Mouse (Mus musculus) hindbrain, embryonic 14.5 days (tissue): ENCODE measurements around the gene Retsat. TPM values are rescaled to one million over a fixed set of nuclear protein-coding genes. Genes with fewer than 3 reads are reported as not detected.

Experiments used
- ATAC-seq: fragments of 200-750 bp; cut with Nextera tagmentation; 2 replicates; pipeline ENCODE4 v1.8.0; 2017; ENCODE audit warnings: moderate number of reproducible peaks, mild to moderate bottlenecking, moderate TSS enrichment, moderate library complexity; ENCODE audit not compliant: low FRiP score
- DNase-seq: peaks from one replicate; pipeline ENCODE4 v3.0.0-alpha.2; 2015; ENCODE audit warnings: low spot score
- H3K27ac ChIP-seq: fragments of 300-500 bp; sonication (generic); 2 replicates; pipeline ENCODE4 v1.5.1; 2014; ENCODE audit warnings: mild to moderate bottlenecking, moderate library complexity
- H3K27me3 ChIP-seq: fragments of 300-500 bp; sonication (generic); 2 replicates; pipeline ENCODE4 v1.6.1; 2014; ENCODE audit warnings: mild to moderate bottlenecking, low read length, mixed read lengths; ENCODE audit not compliant: control insufficient read depth, insufficient read depth
- H3K36me3 ChIP-seq: fragments of 300-500 bp; sonication (generic); replicated peaks from 2 replicates; pipeline ENCODE4 v1.6.1; 2014; ENCODE audit not compliant: control insufficient read depth, insufficient read depth
- H3K4me1 ChIP-seq: fragments of 300-500 bp; sonication (generic); replicated peaks from 2 replicates; pipeline ENCODE4 v1.6.1; 2014; ENCODE audit warnings: antibody characterized with exemption, low read length, mixed read lengths; ENCODE audit not compliant: control insufficient read depth, insufficient read depth
- H3K4me2 ChIP-seq: fragments of 300-500 bp; sonication (generic); replicated peaks from 2 replicates; pipeline ENCODE4 v1.6.1; 2014; ENCODE audit warnings: mild to moderate bottlenecking, moderate library complexity
- H3K4me3 ChIP-seq: fragments of 300-500 bp; sonication (generic); replicated peaks from 2 replicates; pipeline ENCODE4 v1.5.1; 2014; ENCODE audit warnings: mild to moderate bottlenecking, low read length
- H3K9ac ChIP-seq: fragments of 300-500 bp; sonication (generic); 2 replicates; pipeline ENCODE4 v1.6.1; 2014
- H3K9me3 ChIP-seq: fragments of 300-500 bp; sonication (generic); 2 replicates; pipeline ENCODE4 v1.6.1; 2016; ENCODE audit warnings: low read length; ENCODE audit not compliant: control insufficient read depth
- WGBS: fragments of 180-500 bp; shearing (Covaris S2); extraction: QIAGEN DNeasy Blood & Tissue Kit; methylation state at CpG from one replicate; pipeline ENCODE4 v1.1.7; 2014; 5-methylcytosine and 5-hydroxymethylcytosine counted together
- polyA plus RNA-seq: library from polyadenylated mRNA; unstranded; fragments of >200 nt; fragmentation: Nextera tagmentation; extraction: Ambion mirVana; gene quantifications from 2 replicates; pipeline ENCODE4 v1.2.1, GENCODE M21; 2014

Gene Retsat
- polyA plus RNA-seq, 1 experiment from 2014 or later: 6.6 TPM

- no peak for ATAC-seq
- DNase-seq: no peak
Measured at GRCm38 (mm10) chr6:72562894-72563293, 35.4 kb upstream of the Retsat start.

GRCm38 (mm10) chr6:72565506-72565905 is 32.8 kb upstream of the Retsat start:
- DNase-seq: no peak
- H3K27ac ChIP-seq: 0 out of 2 replicates have a peak overlapping the region, but pooled peaks have one; percentile 26
- no peaks in the 10 kb centered on the region for H3K9me3 ChIP-seq
- 74% methylated on average over 7 of the region's 7 CpGs for WGBS
- H3K36me3 ChIP-seq: peaks cover 6% of the 10 kb centered on the region; the same call in 1 of the 2 replicates
- 0 out of 2 replicates have a peak, but pooled peaks have one; percentile 3 for ATAC-seq
- H3K4me2 ChIP-seq: 0 out of 2 replicates have a peak overlapping the region, but pooled peaks have one; percentile 4
- no peaks in the 10 kb centered on the region for H3K27me3 ChIP-seq
- peak overlapping the region; percentile 36 for H3K9ac ChIP-seq
- H3K4me3 ChIP-seq: no peak overlapping the region
- peaks cover 3% of the 10 kb centered on the region; the same call in 1 of the 2 replicates for H3K4me1 ChIP-seq

More at GRCm38 (mm10) chr6:72562894-72563293, 35.4 kb upstream of the Retsat start:
- Histone ChIP-seq H3K4me2 (no peak overlapping the region), H3K36me3 (peaks cover 1% of the 10 kb centered on the region; the same call in 1 of the 2 replicates), H3K4me3 (no peak overlapping the region), H3K9ac (no peak overlapping the region), H3K27ac (no peak overlapping the region), H3K9me3 (no peaks in the 10 kb centered on the region), H3K4me1 (peaks cover 3% of the 10 kb centered on the region; the same call in 1 of the 2 replicates), H3K27me3 (no peaks in the 10 kb centered on the region)
- WGBS: 74% methylated on average over 5 of the region's 5 CpGs

- peak; percentile 92 for DNase-seq
- H3K27ac ChIP-seq: no peak overlapping the region
- H3K4me1 ChIP-seq: peaks cover 3% of the 10 kb centered on the region; the same call in 1 of the 2 replicates
- peak overlapping the region; percentile 36 for H3K9ac ChIP-seq
- no peaks in the 10 kb centered on the region for H3K9me3 ChIP-seq
- H3K4me3 ChIP-seq: no peak overlapping the region
- ATAC-seq: peak; percentile 87
- H3K4me2 ChIP-seq: 0 out of 2 replicates have a peak overlapping the region, but pooled peaks have one; percentile 4
- peaks cover 6% of the 10 kb centered on the region; the same call in 1 of the 2 replicates for H3K36me3 ChIP-seq
- WGBS: 3% methylated on average over 4 of the region's 4 CpGs
- no peaks in the 10 kb centered on the region for H3K27me3 ChIP-seq
Measured at GRCm38 (mm10) chr6:72566044-72566443, 32.2 kb upstream of the Retsat start.

GRCm38 (mm10) chr6:72567508-72567907 is 30.8 kb upstream of the Retsat start:
- DNase-seq (no peak), ATAC-seq (no peak)
- 89% methylated on average over 5 of the region's 5 CpGs for WGBS
- H3K4me2 ChIP-seq: no peak overlapping the region
- H3K36me3 ChIP-seq: peaks cover 7% of the 10 kb centered on the region
- H3K4me1 ChIP-seq: peaks cover 3% of the 10 kb centered on the region; the same call in 1 of the 2 replicates
- H3K4me3 ChIP-seq: no peak overlapping the region
- no peak overlapping the region for H3K27ac ChIP-seq
- H3K27me3 ChIP-seq: no peaks in the 10 kb centered on the region
- H3K9ac ChIP-seq: no peak overlapping the region
- no peaks in the 10 kb centered on the region for H3K9me3 ChIP-seq

- DNase-seq: no peak
- Histone ChIP-seq H3K9me3 (no peaks in the 10 kb centered on the region), H3K9ac (no peak overlapping the region), H3K27ac (no peak overlapping the region), H3K36me3 (peaks cover 19% of the 10 kb centered on the region), H3K27me3 (no peaks in the 10 kb centered on the region), H3K4me1 (peaks cover 3% of the 10 kb centered on the region; the same call in 1 of the 2 replicates), H3K4me3 (no peak overlapping the region), H3K4me2 (no peak overlapping the region)
- 86% methylated on average over 10 of the region's 10 CpGs for WGBS
- no peak for ATAC-seq
Measured at GRCm38 (mm10) chr6:72568736-72569135, 29.5 kb upstream of the Retsat start.

- DNase-seq (no peak), ATAC-seq (no peak)
- Histone ChIP-seq H3K4me1 (peaks cover 2% of the 10 kb centered on the region; the same call in 1 of the 2 replicates), H3K9me3 (no peaks in the 10 kb centered on the region), H3K36me3 (peaks cover 20% of the 10 kb centered on the region), H3K27me3 (no peaks in the 10 kb centered on the region), H3K27ac (no peak overlapping the region), H3K4me2 (no peak overlapping the region), H3K4me3 (no peak overlapping the region), H3K9ac (no peak overlapping the region)
- WGBS: 79% methylated on average over 10 of the region's 10 CpGs
Measured at GRCm38 (mm10) chr6:72570644-72571397, 27.5 kb upstream of the Retsat start.

GRCm38 (mm10) chr6:72571826-72572225 is 26.4 kb upstream of the Retsat start:
- Histone ChIP-seq H3K4me1 (no peaks in the 10 kb centered on the region), H3K27me3 (no peaks in the 10 kb centered on the region), H3K9me3 (no peaks in the 10 kb centered on the region), H3K36me3 (peaks cover 20% of the 10 kb centered on the region), H3K9ac (no peak overlapping the region), H3K4me2 (no peak overlapping the region), H3K27ac (no peak overlapping the region), H3K4me3 (no peak overlapping the region)
- DNase-seq (no peak), ATAC-seq (no peak)
- 63% methylated on average over 3 of the region's 3 CpGs for WGBS

- Histone ChIP-seq H3K27me3 (no peaks in the 10 kb centered on the region), H3K9me3 (no peaks in the 10 kb centered on the region), H3K27ac (no peak overlapping the region), H3K9ac (no peak overlapping the region), H3K4me2 (no peak overlapping the region), H3K4me3 (no peak overlapping the region), H3K36me3 (peaks cover 26% of the 10 kb centered on the region), H3K4me1 (no peaks in the 10 kb centered on the region)
- DNase-seq (no peak), ATAC-seq (no peak)
- 95% methylated on average over 3 of the region's 3 CpGs for WGBS
Measured at GRCm38 (mm10) chr6:72576041-72576440, 22.2 kb upstream of the Retsat start.

- Histone ChIP-seq H3K27me3 (no peaks in the 10 kb centered on the region), H3K9ac (no peak overlapping the region), H3K4me1 (no peaks in the 10 kb centered on the region), H3K9me3 (no peaks in the 10 kb centered on the region), H3K36me3 (peaks cover 13% of the 10 kb centered on the region), H3K4me3 (no peak overlapping the region), H3K4me2 (no peak overlapping the region), H3K27ac (no peak overlapping the region)
- ATAC-seq: no peak
- no peak for DNase-seq
- WGBS: 77% methylated on average over 11 of the region's 11 CpGs
Measured at GRCm38 (mm10) chr6:72581625-72582382, 16.5 kb upstream of the Retsat start.
